Mouse (Mus musculus): ENCODE measurements around the gene Pot1b. TPM values are rescaled to one million over a fixed set of nuclear protein-coding genes. Genes with fewer than 3 reads are reported as not detected.

Gene Pot1b
- 5.7 TPM for polyA plus RNA-seq (2014; fragmentation: Illumina TruSeq; extraction: RNeasy Lipid Tissue Mini Kit (QIAGEN cat#74804); ENCODE audit: insufficient read depth, low read depth, low replicate concordance)

DNA sequence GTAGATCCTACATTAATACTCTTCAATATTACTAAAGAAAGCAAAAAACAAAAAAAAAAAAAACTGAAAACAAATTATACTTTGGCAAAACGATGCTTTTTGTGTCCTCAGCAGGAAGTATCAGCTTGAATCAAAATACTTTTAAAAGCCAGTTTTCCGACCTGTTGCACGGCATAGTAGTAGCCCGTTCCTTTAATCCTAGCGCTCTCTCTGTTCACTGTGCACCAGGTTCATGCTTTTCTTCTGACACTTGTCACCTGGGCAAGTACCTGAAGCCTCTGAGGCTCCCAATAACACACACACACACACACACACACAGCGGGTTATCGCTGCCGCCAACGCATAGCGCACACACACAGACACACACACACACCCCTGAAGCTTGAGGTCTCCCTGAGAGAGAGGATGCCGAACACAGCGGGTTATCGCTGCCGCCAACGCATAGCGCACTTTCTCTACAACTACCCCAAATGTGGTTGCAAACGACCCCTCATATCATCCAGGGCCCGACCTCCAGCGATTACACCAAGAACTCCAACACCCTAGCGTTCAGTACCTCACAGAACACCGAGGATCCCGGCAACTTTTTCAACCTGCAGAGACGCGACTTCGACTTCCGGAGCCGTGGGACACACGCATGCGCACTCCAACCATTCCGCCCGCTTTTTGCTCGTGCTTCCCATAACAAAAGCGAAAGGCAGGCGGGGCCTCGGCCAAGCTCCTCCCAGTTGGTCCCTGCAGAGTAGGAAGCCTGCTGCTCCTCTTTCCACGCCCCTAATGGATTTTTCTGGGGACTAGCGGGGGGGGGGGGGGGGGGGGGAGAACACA, at the start of gene Pot1b:
Gene Pot1b (minus strand): TSS at position 645 of the 828 bp plus-strand sequence.

DNA sequence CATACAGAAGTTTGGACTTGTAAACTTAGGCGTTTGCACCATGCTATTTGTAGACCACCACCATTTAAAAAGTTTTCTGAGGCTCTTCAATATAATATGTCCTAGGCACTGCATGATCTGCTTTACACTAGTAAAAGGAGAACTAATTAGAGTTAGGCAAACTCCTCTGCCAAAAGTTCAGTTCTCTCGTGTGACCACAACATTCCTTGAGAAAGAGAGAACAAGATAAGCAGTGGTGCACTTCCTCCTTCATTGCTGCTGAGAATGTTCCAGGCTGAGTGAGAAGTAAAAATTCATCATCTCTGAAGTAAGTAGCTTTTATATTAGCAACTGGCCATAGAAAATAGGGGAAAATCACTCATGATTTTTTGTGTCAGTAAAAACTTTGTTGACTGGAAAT, 37.4 kb upstream of the Pot1b start, which contains the start of gene Adgre4:
Gene Adgre4 (plus strand): TSS at position 199 of the 400 bp plus-strand sequence.

DNA sequence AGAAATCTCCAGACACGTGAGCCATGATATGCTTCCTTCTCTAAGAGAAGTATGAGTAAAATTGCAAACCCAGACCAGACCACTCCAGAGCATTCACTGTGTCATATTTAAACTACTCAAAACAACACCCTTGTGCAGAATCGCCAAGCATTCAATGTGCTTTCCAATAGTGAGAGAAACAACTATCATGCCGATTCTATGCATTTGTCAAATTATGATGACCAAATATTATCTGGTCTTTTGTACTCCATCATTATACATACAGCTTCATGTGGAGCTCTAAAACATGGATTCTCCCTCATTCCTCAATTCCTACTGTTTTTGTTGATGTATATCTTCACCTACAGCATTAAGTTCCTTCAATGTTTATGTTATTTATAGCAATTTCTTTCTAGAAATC, 87.3 kb downstream of the Pot1b start, which contains the start of gene Vmn2r118:
Gene Vmn2r118 (minus strand): TSS at position 101 of the 400 bp plus-strand sequence.

Other genes with a start within 250 kb of the Pot1b start
- not detected for gene Vmn2r118, start 87.4 kb downstream of the Pot1b start, polyA plus RNA-seq (2014; fragmentation: Illumina TruSeq; extraction: RNeasy Lipid Tissue Mini Kit (QIAGEN cat#74804); ENCODE audit: insufficient read depth, low read depth, low replicate concordance)
- 2.5 TPM for gene Adgre4, start 37.4 kb upstream of the Pot1b start, polyA plus RNA-seq (2014; fragmentation: Illumina TruSeq; extraction: RNeasy Lipid Tissue Mini Kit (QIAGEN cat#74804); ENCODE audit: insufficient read depth, low read depth, low replicate concordance)
- 4.2 TPM for gene Zfp119a, start 166.3 kb upstream of the Pot1b start, polyA plus RNA-seq (2014; fragmentation: Illumina TruSeq; extraction: RNeasy Lipid Tissue Mini Kit (QIAGEN cat#74804); ENCODE audit: insufficient read depth, low read depth, low replicate concordance)
- gene Zfp959, start 179.5 kb upstream of the Pot1b start, polyA plus RNA-seq (2014; fragmentation: Illumina TruSeq; extraction: RNeasy Lipid Tissue Mini Kit (QIAGEN cat#74804); ENCODE audit: insufficient read depth, low read depth, low replicate concordance): 10.6 TPM
- gene Zfp119b, start 236.9 kb upstream of the Pot1b start, polyA plus RNA-seq (2014; fragmentation: Illumina TruSeq; extraction: RNeasy Lipid Tissue Mini Kit (QIAGEN cat#74804); ENCODE audit: insufficient read depth, low read depth, low replicate concordance): 6.3 TPM
- gene Ebi3, start 240.0 kb upstream of the Pot1b start, polyA plus RNA-seq (2014; fragmentation: Illumina TruSeq; extraction: RNeasy Lipid Tissue Mini Kit (QIAGEN cat#74804); ENCODE audit: insufficient read depth, low read depth, low replicate concordance): 3.7 TPM
- gene Yju2, start 246.5 kb upstream of the Pot1b start, polyA plus RNA-seq (2014; fragmentation: Illumina TruSeq; extraction: RNeasy Lipid Tissue Mini Kit (QIAGEN cat#74804); ENCODE audit: insufficient read depth, low read depth, low replicate concordance): 11.8 TPM